Mouse (Mus musculus) testis, adult 2 months (tissue): ENCODE results near the gene Wdr59.

Experiments
- CTCF ChIP-seq: fragments of 200-500 bp; IDR thresholded peaks from 2 replicates; pipeline ENCODE4 v1.5.1; 2012; ENCODE audit warnings: low read depth, mild to moderate bottlenecking, inconsistent platforms, low read length, moderate library complexity; ENCODE audit not compliant: control insufficient read depth, insufficient read depth, insufficient replicate concordance
- POLR2A ChIP-seq: fragments of 200-500 bp; IDR thresholded peaks from 2 replicates; pipeline ENCODE4 v1.6.1; 2012; ENCODE audit warnings: low read depth, mild to moderate bottlenecking, inconsistent platforms, low read length, moderate library complexity; ENCODE audit not compliant: control insufficient read depth

DNA sequence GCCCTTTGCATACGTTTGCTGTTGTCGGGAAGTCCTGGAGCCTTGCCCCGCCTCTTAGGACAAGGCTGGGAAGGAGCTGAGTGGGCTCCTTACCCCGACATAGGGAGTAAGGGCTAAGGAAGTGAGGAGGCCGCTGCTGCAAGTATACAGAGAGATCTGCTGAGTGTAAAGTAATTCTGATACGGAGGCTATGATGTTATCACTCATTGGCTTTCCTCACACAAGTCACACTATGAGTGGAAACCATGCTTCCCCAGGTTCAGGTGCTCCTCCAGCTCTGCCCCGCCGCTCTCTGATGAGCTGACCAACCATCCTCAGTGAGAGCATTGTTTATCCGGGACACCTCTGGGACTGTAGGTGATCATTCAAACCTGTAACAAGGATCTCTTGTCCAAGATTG lies 44.4 kb upstream of the Wdr59 start:
- TF ChIP-seq CTCF (no peak), POLR2A (no peak)
